Mouse (Mus musculus): Measurements from ENCODE around the gene Btbd35f23.
"Not testable (repeated sequence)": the region's sequence is repeated elsewhere in the genome, so short reads cannot be mapped to it uniquely, and the experiment has no call there.

Btbd35f23 gene
- long read RNA-seq, experiment 1 = 0 reads
- long read RNA-seq, experiment 2 = 0 reads

- intact Hi-C loops (cut with DNase I) = not testable (repeated sequence)
Measured at GRCm38 (mm10) chrX:3076575-3076974, at the start of gene Btbd35f23. Gene Btbd35f23 (plus strand): TSS chrX:3076875.

Data from adrenal gland (tissue).